Mouse (Mus musculus) T-helper 2 cell (primary cell): ENCODE results near the gene Nos3.

Experiments used
- in situ Hi-C: fragments of 300-600 bp; cut with MboI, MseI; formaldehyde crosslinking; loops from one replicate; pipeline ENCODE4 v1.15.1; 2025; ENCODE audit warnings: high pct_unique_total_duplicates

Gene Nos3

GRCm38 (mm10) chr5:24364508-24364907 lies at the start of gene Nos3:
TSS of gene Nos3 (plus strand) at chr5:24364810.
- in situ Hi-C loops: no loop called here

- in situ Hi-C loops: no loop called here
Measured at GRCm38 (mm10) chr5:24319776-24320466, 44.7 kb upstream of the Nos3 start.

GRCm38 (mm10) chr5:24320467-24320813 lies 44.2 kb upstream of the Nos3 start:
- in situ Hi-C loops: no loop called here

- in situ Hi-C loops: no loop called here
Measured at GRCm38 (mm10) chr5:24320894-24321293, 43.7 kb upstream of the Nos3 start.

GRCm38 (mm10) chr5:24321711-24322682 lies 42.6 kb upstream of the Nos3 start:
- in situ Hi-C loops: no loop called here

- in situ Hi-C loops: no loop called here
Measured at GRCm38 (mm10) chr5:24325251-24325650, 39.4 kb upstream of the Nos3 start.

GRCm38 (mm10) chr5:24326166-24326841 lies 38.3 kb upstream of the Nos3 start:
- in situ Hi-C loops: no loop called here

- in situ Hi-C loops: no loop called here
Measured at GRCm38 (mm10) chr5:24326842-24327417, 37.7 kb upstream of the Nos3 start.

- in situ Hi-C loops: no loop called here
Measured at GRCm38 (mm10) chr5:24328813-24329211, 35.8 kb upstream of the Nos3 start.

- in situ Hi-C loops: no loop called here
Measured at GRCm38 (mm10) chr5:24329212-24329964, 35.2 kb upstream of the Nos3 start.

- in situ Hi-C loops: no loop called here
Measured at GRCm38 (mm10) chr5:24329965-24330298, 34.7 kb upstream of the Nos3 start.

- in situ Hi-C loops: no loop called here
Measured at GRCm38 (mm10) chr5:24332401-24332800, 32.2 kb upstream of the Nos3 start.

GRCm38 (mm10) chr5:24334749-24335148 lies 29.9 kb upstream of the Nos3 start:
- in situ Hi-C loops: no loop called here

GRCm38 (mm10) chr5:24335888-24336511 lies 28.6 kb upstream of the Nos3 start:
- in situ Hi-C loops: no loop called here

GRCm38 (mm10) chr5:24337366-24337765 lies 27.2 kb upstream of the Nos3 start:
- in situ Hi-C loops: no loop called here

- in situ Hi-C loops: no loop called here
Measured at GRCm38 (mm10) chr5:24337821-24338220, 26.8 kb upstream of the Nos3 start.

- in situ Hi-C loops: no loop called here
Measured at GRCm38 (mm10) chr5:24342205-24342963, 22.2 kb upstream of the Nos3 start.

GRCm38 (mm10) chr5:24342966-24343365 lies 21.6 kb upstream of the Nos3 start:
- in situ Hi-C loops: no loop called here

- in situ Hi-C loops: no loop called here
Measured at GRCm38 (mm10) chr5:24343379-24343778, 21.2 kb upstream of the Nos3 start.

GRCm38 (mm10) chr5:24343977-24344436 lies 20.6 kb upstream of the Nos3 start:
- in situ Hi-C loops: no loop called here
